Mouse (Mus musculus) lung, postnatal 0 days (tissue): ENCODE measurements at regions not wholly inside any gene's neighbourhood (a gene's known extent, or its start where the extent isn't known, plus 50 kb on each side); places are given as distances from the start of the nearest gene placed in this dataset.

Experiments used
- ATAC-seq: fragments of 200-750 bp; cut with Nextera tagmentation; 2 replicates; pipeline ENCODE4 v1.8.0; 2017; ENCODE audit warnings: moderate library complexity
- DNase-seq: peaks from one replicate; pipeline ENCODE4 v3.0.0-alpha.2; 2016; ENCODE audit warnings: low spot score
- H3K27ac ChIP-seq: fragments of 300-500 bp; sonication (generic); 2 replicates; pipeline ENCODE4 v1.5.1; 2014; ENCODE audit warnings: antibody characterized with exemption, mild to moderate bottlenecking, low read length, mixed read lengths
- H3K27me3 ChIP-seq: fragments of 300-500 bp; sonication (generic); replicated peaks from 2 replicates; pipeline ENCODE4 v1.6.1; 2014; ENCODE audit warnings: low read length, mixed read lengths; ENCODE audit not compliant: insufficient read depth
- H3K36me3 ChIP-seq: fragments of 300-500 bp; sonication (generic); 2 replicates; pipeline ENCODE4 v1.6.1; 2014; ENCODE audit warnings: low read length, mixed read lengths; ENCODE audit not compliant: insufficient read depth
- H3K4me1 ChIP-seq: fragments of 300-500 bp; sonication (generic); 2 replicates; pipeline ENCODE4 v1.6.1; 2014; ENCODE audit warnings: antibody characterized with exemption, low read depth, low read length, mixed read lengths; ENCODE audit not compliant: insufficient read depth
- H3K4me2 ChIP-seq: fragments of 300-500 bp; sonication (generic); replicated peaks from 2 replicates; pipeline ENCODE4 v1.6.1; 2014; ENCODE audit warnings: low read depth, mild to moderate bottlenecking, low read length, moderate library complexity, mixed read lengths
- H3K4me3 ChIP-seq: fragments of 300-500 bp; sonication (generic); 2 replicates; pipeline ENCODE4 v1.5.1; 2014; ENCODE audit warnings: low read depth, low read length
- H3K9ac ChIP-seq: fragments of 300-500 bp; sonication (generic); replicated peaks from 2 replicates; pipeline ENCODE4 v1.6.1; 2014; ENCODE audit warnings: low read depth, mild to moderate bottlenecking
- H3K9me3 ChIP-seq: fragments of 300-500 bp; sonication (generic); 2 replicates; pipeline ENCODE4 v1.6.1; 2016; ENCODE audit warnings: low read length, mixed read lengths
- CTCF ChIP-seq: IDR thresholded peaks from 2 replicates; pipeline ENCODE4 v1.5.1; 2016; ENCODE audit warnings: antibody characterized with exemption, mild to moderate bottlenecking
- EP300 ChIP-seq: IDR thresholded peaks from 2 replicates; pipeline ENCODE4 v1.6.1; 2016; ENCODE audit warnings: antibody characterized with exemption, mild to moderate bottlenecking, control low read depth
- WGBS: fragments of 180-500 bp; shearing (Covaris S2); extraction: QIAGEN DNeasy Blood & Tissue Kit; methylation state at CpG from one replicate; pipeline ENCODE4 v1.1.7; 2014; 5-methylcytosine and 5-hydroxymethylcytosine counted together

DNA sequence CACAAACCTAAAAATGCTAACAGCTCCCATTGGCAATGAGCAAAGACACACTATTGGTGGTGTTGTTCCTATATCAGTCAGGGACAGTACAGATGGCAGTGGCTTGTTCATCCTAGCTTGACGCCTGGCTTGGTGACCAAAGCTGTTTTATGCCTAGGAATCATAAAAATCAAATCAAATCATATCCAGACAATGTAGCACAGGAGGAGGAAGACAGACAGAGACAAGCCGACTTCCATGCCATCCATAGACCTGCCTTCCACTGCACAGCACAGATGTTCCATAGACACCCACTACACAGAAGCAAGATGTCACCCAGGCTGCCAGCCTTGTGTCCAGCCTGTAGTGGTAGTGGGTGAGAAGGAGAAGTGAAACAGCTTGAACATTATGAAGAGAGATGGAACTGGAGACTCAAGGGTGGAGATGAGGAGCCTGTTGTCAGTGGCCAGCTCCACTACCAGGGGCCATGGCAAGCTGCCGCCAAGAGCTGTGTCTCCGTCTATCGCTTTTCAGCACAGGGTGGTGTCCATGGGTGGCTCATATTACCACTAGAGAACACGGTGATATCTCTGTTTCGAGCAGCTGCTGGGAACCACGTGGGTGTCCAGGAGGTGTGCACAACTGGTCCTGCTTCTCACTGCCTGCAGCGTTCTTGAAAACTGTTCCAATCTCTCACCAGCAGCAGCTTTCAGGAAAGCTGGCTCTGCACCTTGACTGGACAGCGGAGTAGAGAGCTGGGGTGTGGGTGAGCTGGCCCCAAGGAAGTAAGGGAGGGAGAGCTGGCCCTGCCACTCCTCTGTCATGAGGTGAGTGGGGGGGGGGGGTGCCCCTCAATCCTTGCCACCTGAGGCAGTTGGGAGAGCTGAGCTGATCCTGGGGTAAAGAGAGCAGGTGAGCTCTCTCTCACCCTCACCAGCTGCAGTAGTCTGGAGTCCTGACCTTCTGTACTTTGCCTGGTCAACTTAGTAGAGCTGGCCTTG, 51.5 kb upstream of the Luzp2 start:
- ATAC-seq: no peak
- no peak for TF ChIP-seq EP300
- no peak for TF ChIP-seq CTCF
- 66% methylated on average over 10 of the region's 10 CpGs for WGBS

More for the DNA sequence above, 51.5 kb upstream of the Luzp2 start:
- Histone ChIP-seq H3K36me3 (no peaks in the 10 kb centered on the region), H3K4me1 (no peaks in the 10 kb centered on the region), H3K4me2 (no peak overlapping the region), H3K4me3 (no peak overlapping the region), H3K9me3 (no peaks in the 10 kb centered on the region), H3K27ac (no peak overlapping the region), H3K27me3 (no peaks in the 10 kb centered on the region), H3K9ac (no peak overlapping the region)
- no peak for DNase-seq
